Mouse (Mus musculus) liver, embryonic 12.5 days (tissue): ENCODE results near the gene Hsf4. TPM values are rescaled to one million over a fixed set of nuclear protein-coding genes. Genes with fewer than 3 reads are reported as not detected.
A peak's percentile ranks its signal among the peaks of the same experiment; 100 is the strongest.

Experiments
- ATAC-seq: fragments of 200-750 bp; cut with Nextera tagmentation; 2 replicates; pipeline ENCODE4 v1.8.0; 2017; ENCODE audit warnings: moderate number of reproducible peaks, mild to moderate bottlenecking, moderate library complexity
- H3K27ac ChIP-seq: fragments of 300-500 bp; sonication (generic); 2 replicates; pipeline ENCODE4 v1.5.1; 2016; ENCODE audit warnings: mild to moderate bottlenecking
- H3K27me3 ChIP-seq: fragments of 300-500 bp; sonication (generic); replicated peaks from 2 replicates; pipeline ENCODE4 v1.6.1; 2016; ENCODE audit warnings: mild to moderate bottlenecking, moderate library complexity
- H3K36me3 ChIP-seq: fragments of 300-500 bp; sonication (generic); 2 replicates; pipeline ENCODE4 v1.6.1; 2016; ENCODE audit warnings: mild to moderate bottlenecking, moderate library complexity
- H3K4me1 ChIP-seq: fragments of 300-500 bp; sonication (generic); 2 replicates; pipeline ENCODE4 v1.6.1; 2016
- H3K4me2 ChIP-seq: fragments of 300-500 bp; sonication (generic); 2 replicates; pipeline ENCODE4 v1.6.1; 2016; ENCODE audit warnings: mild to moderate bottlenecking, moderate library complexity
- H3K4me3 ChIP-seq: fragments of 300-500 bp; sonication (generic); 2 replicates; pipeline ENCODE4 v1.5.1; 2016; ENCODE audit warnings: mild to moderate bottlenecking, moderate library complexity
- H3K9ac ChIP-seq: fragments of 300-500 bp; sonication (generic); 2 replicates; pipeline ENCODE4 v1.6.1; 2016; ENCODE audit warnings: mild to moderate bottlenecking, moderate library complexity
- H3K9me3 ChIP-seq: fragments of 300-500 bp; sonication (generic); replicated peaks from 2 replicates; pipeline ENCODE4 v1.6.1; 2016; ENCODE audit warnings: mild to moderate bottlenecking, moderate library complexity
- WGBS: fragments of 180-500 bp; shearing (Covaris S2); methylation state at CpG from one replicate; pipeline ENCODE4 v1.1.7; 2016; ENCODE audit not compliant: insufficient replicate concordance; 5-methylcytosine and 5-hydroxymethylcytosine counted together
- polyA plus RNA-seq: library from polyadenylated mRNA; unstranded; fragments of >200 nt; fragmentation: Nextera tagmentation; extraction: Ambion mirVana; gene quantifications from 2 replicates; pipeline ENCODE4 v1.2.1, GENCODE M21; 2016

Gene Hsf4
- polyA plus RNA-seq, 1 experiment from 2014 or later, result not detected

DNA sequence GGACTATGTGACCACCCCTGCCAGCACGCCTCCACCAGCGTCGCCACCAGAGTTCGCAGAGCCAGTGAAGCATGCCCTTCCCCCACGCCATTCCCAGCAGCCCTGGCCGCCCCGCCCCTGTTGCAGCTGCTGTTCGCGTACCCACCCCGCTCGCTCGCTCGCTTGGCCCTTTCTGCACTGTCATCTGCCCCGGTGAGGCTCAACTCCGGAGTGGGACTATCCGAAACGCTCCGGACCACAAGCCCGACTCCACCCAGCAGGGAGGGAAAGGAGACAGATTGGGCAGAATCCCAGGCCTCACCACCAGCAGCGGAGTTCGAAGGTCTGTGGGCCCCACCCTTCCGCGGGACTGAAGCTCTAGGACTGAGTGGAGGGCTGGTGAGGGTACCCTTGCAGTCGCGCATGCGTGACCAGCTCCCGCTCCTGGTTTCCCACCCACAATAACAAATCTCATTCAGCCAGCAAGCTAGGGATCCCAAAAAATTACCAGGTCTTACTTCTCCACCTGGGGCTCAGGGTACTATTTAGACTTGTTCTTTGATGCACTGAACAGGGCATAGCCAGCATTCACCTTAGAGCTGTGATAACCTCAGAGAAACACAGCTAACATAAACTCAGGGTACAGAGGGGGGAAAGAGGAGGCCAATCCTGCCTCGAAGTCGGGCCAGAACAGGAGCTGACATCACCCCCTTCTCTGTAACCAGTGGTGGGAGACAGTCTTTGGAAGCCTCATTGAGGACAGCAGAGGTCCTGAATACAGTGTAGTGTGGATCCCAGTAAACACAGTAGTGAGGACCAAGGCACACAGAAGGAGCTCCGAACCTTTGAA is 6.9 kb downstream of the Hsf4 start:
- peaks cover 26% of the 10 kb centered on the region for H3K4me1 ChIP-seq
- ATAC-seq, result peak; percentile 57
- WGBS, result 3% methylated on average over 30 of the region's 30 CpGs
- H3K9me3 ChIP-seq, result no peaks in the 10 kb centered on the region
- peak overlapping the region; percentile 65 for H3K4me2 ChIP-seq
- no peaks in the 10 kb centered on the region for H3K36me3 ChIP-seq
- H3K27ac ChIP-seq, result no peak overlapping the region
- H3K9ac ChIP-seq, result no peak overlapping the region
- peaks cover 99% of the 10 kb centered on the region for H3K27me3 ChIP-seq
- peak overlapping the region; percentile 41 for H3K4me3 ChIP-seq

DNA sequence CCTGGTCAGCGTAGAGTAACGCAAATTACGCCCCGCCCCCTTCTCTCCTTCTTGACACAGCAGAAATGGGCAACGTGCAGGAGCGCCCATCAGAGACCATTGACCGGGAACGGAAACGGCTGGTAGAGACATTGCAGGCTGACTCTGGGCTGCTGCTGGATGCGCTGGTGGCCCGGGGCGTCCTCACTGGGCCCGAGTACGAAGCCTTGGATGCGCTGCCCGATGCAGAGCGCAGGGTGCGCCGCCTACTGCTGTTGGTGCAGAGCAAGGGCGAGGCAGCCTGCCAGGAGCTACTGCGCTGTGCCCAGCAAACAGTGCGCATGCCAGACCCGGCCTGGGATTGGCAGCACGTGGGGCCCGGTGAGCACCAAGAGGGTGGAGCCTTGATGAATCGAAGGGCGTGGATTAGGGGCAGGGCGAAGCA is 9.3 kb downstream of the Hsf4 start:
- Histone ChIP-seq H3K4me1 (peaks cover 41% of the 10 kb centered on the region), H3K4me3 (peak overlapping the region; percentile 26), H3K27ac (no peak overlapping the region), H3K36me3 (no peaks in the 10 kb centered on the region), H3K9me3 (no peaks in the 10 kb centered on the region), H3K9ac (no peak overlapping the region), H3K27me3 (peaks cover 99% of the 10 kb centered on the region), H3K4me2 (peak overlapping the region; percentile 58)
- ATAC-seq, result peak; percentile 54; the same call in 1 of the 2 replicates
- 6% methylated on average over 28 of the region's 28 CpGs for WGBS

DNA sequence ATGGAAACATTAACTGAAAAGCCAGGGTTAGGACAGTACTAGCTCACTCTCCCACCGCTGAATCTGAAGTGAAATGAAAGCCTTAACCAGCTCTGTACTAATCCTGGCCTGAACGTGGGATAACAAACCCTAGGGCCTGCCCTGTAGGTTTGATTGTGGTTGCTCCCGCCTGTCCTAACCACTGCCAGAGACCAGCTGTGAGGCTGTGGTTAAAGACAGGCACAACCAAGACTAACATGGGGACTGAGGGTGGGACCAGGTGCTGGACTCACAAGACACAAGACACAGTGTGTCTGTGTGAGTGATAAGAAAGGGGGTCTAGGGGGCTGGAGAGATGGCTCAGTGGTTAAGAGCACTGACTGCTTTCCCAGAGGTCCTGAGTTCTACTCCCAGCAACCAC is 11.0 kb downstream of the Hsf4 start:
- H3K4me3 ChIP-seq, result no peak overlapping the region
- 49% methylated on average over 3 of the region's 3 CpGs for WGBS
- H3K9ac ChIP-seq, result no peak overlapping the region
- no peak overlapping the region for H3K27ac ChIP-seq
- H3K36me3 ChIP-seq, result no peaks in the 10 kb centered on the region
- peaks cover 39% of the 10 kb centered on the region for H3K4me1 ChIP-seq
- ATAC-seq, result no peak
- H3K27me3 ChIP-seq, result peaks cover 95% of the 10 kb centered on the region
- H3K4me2 ChIP-seq, result no peak overlapping the region
- H3K9me3 ChIP-seq, result no peaks in the 10 kb centered on the region

GRCm38 (mm10) chr8:105281821-105282220 is 12.2 kb downstream of the Hsf4 start:
- no peak for ATAC-seq
- Histone ChIP-seq H3K9me3 (no peaks in the 10 kb centered on the region), H3K27me3 (peaks cover 95% of the 10 kb centered on the region), H3K27ac (no peak overlapping the region), H3K36me3 (no peaks in the 10 kb centered on the region), H3K9ac (no peak overlapping the region), H3K4me2 (no peak overlapping the region), H3K4me3 (no peak overlapping the region), H3K4me1 (peaks cover 26% of the 10 kb centered on the region)
- 81% methylated on average over 12 of the region's 12 CpGs for WGBS

DNA sequence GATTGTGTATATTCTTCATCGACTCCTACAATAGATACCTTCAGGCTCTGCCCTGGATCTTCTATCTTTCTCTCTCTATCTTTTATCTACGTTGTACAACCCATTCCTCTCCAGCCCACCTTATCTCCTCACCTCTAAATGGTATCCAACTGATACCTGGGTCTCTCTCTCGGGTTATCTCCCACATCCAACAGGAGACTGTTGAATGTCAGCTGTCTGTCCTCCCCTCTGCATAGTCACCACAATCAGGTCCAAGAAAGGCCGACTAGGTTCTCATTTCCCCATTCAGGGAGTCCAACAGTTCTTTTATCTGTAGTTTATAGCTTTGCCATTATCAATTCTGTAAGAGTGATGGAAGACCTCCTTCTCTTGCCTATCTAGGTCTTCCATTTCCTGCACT is 12.6 kb downstream of the Hsf4 start:
- H3K9me3 ChIP-seq, result no peaks in the 10 kb centered on the region
- H3K27me3 ChIP-seq, result peaks cover 94% of the 10 kb centered on the region
- 40% methylated on average over 4 of the region's 4 CpGs for WGBS
- peaks cover 26% of the 10 kb centered on the region for H3K4me1 ChIP-seq
- no peak overlapping the region for H3K27ac ChIP-seq
- no peak overlapping the region for H3K4me2 ChIP-seq
- H3K4me3 ChIP-seq, result no peak overlapping the region
- H3K36me3 ChIP-seq, result no peaks in the 10 kb centered on the region
- H3K9ac ChIP-seq, result no peak overlapping the region
- no peak for ATAC-seq

GRCm38 (mm10) chr8:105283074-105283473 is 13.5 kb downstream of the Hsf4 start:
- WGBS, result 22% methylated on average over 23 of the region's 23 CpGs

DNA sequence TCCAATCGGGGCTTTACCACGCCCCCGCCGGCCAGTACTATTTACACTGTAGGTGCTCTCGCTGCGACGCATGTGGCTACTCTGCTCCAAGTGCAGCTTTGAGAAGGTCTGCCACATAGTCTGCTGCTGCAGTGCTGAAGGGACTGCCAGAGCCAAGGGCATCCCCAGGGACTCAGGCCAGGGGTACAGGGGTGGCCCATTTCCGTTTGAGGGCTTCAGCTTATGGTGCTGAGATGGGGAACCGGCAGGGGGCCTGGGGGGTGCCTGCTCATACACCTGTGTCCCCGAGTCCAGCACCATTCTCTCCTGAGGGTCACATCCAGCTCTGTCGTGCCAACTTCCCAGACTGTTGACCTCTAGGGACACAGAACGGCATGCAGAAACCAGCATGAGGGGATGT is 15.9 kb downstream of the Hsf4 start:
- ATAC-seq, result no peak
- 46% methylated on average over 12 of the region's 12 CpGs for WGBS
- peaks cover 40% of the 10 kb centered on the region for H3K4me1 ChIP-seq
- H3K9ac ChIP-seq, result no peak overlapping the region
- H3K9me3 ChIP-seq, result no peaks in the 10 kb centered on the region
- H3K27me3 ChIP-seq, result peaks cover 70% of the 10 kb centered on the region
- no peak overlapping the region for H3K4me2 ChIP-seq
- H3K36me3 ChIP-seq, result no peaks in the 10 kb centered on the region
- no peak overlapping the region for H3K4me3 ChIP-seq
- no peak overlapping the region for H3K27ac ChIP-seq

More at GRCm38 (mm10) chr8:105283074-105283473, 13.5 kb downstream of the Hsf4 start:
- Histone ChIP-seq H3K4me2 (peak overlapping the region; percentile 47), H3K4me3 (peak overlapping the region; percentile 6; the same call in 1 of the 2 replicates), H3K27me3 (peaks cover 86% of the 10 kb centered on the region), H3K27ac (no peak overlapping the region), H3K36me3 (no peaks in the 10 kb centered on the region), H3K4me1 (peaks cover 26% of the 10 kb centered on the region), H3K9ac (no peak overlapping the region), H3K9me3 (no peaks in the 10 kb centered on the region)
- ATAC-seq, result peak; percentile 76

GRCm38 (mm10) chr8:105286907-105287306 is 17.3 kb downstream of the Hsf4 start:
- H3K9ac ChIP-seq, result no peak overlapping the region
- no peaks in the 10 kb centered on the region for H3K36me3 ChIP-seq
- H3K4me1 ChIP-seq, result peaks cover 48% of the 10 kb centered on the region
- WGBS, result 69% methylated on average over 4 of the region's 4 CpGs
- peaks cover 59% of the 10 kb centered on the region for H3K27me3 ChIP-seq
- ATAC-seq, result no peak
- no peak overlapping the region for H3K27ac ChIP-seq
- no peak overlapping the region for H3K4me3 ChIP-seq
- no peaks in the 10 kb centered on the region for H3K9me3 ChIP-seq
- H3K4me2 ChIP-seq, result no peak overlapping the region

DNA sequence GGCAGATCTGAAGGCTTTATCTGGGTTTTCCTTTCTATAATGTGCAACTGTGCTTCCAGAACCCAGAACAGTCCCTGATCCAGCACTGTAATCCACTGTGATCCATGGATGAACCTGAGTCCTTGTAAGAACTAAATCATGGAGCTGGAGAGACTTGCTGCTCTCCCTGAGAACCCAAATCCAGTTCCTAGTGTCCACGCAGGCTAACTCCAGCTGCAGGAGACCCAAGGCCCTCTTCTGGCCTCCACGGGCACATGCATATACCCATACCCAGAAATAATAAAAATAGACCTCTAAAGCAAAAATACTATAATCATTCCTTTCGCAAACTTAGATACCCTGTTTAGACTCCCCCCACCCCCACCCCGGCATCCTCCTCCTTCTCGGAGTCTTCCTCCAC is 18.6 kb downstream of the Hsf4 start:
- Histone ChIP-seq H3K9me3 (no peaks in the 10 kb centered on the region), H3K4me2 (no peak overlapping the region), H3K27me3 (peaks cover 46% of the 10 kb centered on the region), H3K27ac (no peak overlapping the region), H3K36me3 (no peaks in the 10 kb centered on the region), H3K4me3 (no peak overlapping the region), H3K4me1 (peaks cover 37% of the 10 kb centered on the region), H3K9ac (no peak overlapping the region)
- no peak for ATAC-seq
- WGBS, result 85% methylated on average over 5 of the region's 5 CpGs

DNA sequence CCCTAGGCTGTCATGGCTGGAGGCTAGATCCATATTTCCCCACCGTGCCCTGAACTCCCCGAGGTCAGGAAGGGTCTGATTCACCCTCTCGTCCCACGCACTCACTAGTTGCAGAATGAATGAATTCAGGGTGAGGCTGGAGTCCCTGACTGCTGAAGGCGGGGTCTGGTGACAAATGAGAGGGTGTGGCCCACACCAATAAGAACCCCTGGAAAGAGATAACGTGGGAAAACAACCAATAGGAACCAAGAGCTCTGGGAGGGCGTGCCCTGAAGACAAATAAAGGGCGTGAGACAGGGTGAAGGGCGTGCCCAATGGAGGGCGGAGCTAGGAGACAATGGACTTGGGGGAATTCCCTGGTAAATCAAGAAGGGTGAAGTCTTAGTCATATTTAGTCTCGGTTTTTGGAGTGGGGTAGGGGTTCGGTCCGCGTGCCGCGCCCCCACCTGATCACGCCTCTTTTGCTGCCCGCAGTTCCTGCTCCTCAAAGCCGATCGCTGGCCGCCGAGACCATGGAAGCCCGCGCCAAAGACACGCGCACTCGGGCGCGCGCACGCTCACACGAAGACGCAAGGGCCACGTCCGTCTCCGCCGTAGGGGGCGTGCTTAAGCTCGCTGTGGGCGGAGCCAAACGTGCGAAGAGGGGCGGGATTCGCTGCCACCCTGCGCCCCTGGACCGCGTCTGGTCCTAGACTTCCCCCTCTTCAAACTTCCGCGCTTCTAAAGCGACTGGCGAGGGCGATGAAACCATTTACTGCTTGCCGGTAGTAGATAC is 19.5 kb downstream of the Hsf4 start:
- Histone ChIP-seq H3K4me2 (peak overlapping the region; percentile 85), H3K27me3 (peaks cover 40% of the 10 kb centered on the region), H3K9me3 (no peaks in the 10 kb centered on the region), H3K4me3 (peak overlapping the region; percentile 53), H3K4me1 (peaks cover 33% of the 10 kb centered on the region), H3K36me3 (no peaks in the 10 kb centered on the region), H3K27ac (peak overlapping the region; percentile 59), H3K9ac (peak overlapping the region; percentile 25; the same call in 1 of the 2 replicates)
- ATAC-seq, result peak; percentile 85
- WGBS, result 1% methylated on average over 53 of the region's 53 CpGs

DNA sequence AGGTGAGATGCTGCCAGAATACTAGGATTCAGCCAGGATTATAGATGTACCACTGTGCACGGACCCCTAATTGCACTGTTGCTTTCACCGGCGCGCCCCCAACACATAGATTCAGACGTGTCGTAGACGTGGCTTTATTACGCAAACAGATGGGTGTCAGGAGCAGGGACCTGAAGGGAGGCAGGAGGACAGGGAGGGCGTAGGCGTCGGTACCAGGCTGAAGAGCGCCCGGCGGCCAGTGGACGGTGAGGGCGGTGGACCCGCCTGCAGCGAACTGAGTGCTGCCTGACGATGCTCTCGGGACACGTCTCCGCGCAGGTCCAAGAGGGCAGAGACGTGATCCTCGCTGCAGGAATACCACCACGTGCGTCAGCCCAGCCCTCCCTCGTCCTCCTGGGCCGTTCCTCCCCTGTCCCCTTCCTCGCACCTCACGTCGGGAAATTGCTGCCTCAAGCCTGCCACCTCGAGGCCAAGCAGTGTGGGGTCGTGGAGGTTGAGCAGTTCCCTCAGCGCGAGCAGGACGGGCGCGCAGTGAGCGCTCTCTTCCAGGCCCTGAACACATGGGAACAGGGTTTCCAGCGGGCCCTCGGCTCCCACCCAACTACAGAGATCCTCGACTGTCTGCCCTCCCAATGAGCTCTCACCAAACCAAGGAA is 20.3 kb downstream of the Hsf4 start, which contains the start of gene 4931428F04Rik:
4931428F04Rik (minus strand) TSS at position 60 of the 656 bp plus-strand sequence.
- peak within 1 kb of the TSS; percentile 25; the same call in 1 of the 2 replicates for H3K9ac ChIP-seq
- H3K27ac ChIP-seq, result peak within 1 kb of the TSS; percentile 59
- H3K9me3 ChIP-seq, result no peaks in the 10 kb centered on the region
- 4% methylated on average over 43 of the region's 43 CpGs for WGBS
- peaks cover 34% of the 10 kb centered on the region for H3K27me3 ChIP-seq
- peak; percentile 16 for ATAC-seq
- peaks cover 33% of the 10 kb centered on the region for H3K4me1 ChIP-seq
- peak within 1 kb of the TSS; percentile 85 for H3K4me2 ChIP-seq
- no peaks in the 10 kb centered on the region for H3K36me3 ChIP-seq
- peak within 1 kb of the TSS; percentile 53 for H3K4me3 ChIP-seq
